Mouse (Mus musculus) B cell, adult 62 days (primary cell): Measurements from ENCODE around the gene Rom1. TPM values are rescaled to one million over a fixed set of nuclear protein-coding genes. Genes with fewer than 3 reads are reported as not detected.

Experiments used
- total RNA-seq: library from RNA; stranded (reverse); gene quantifications from 4 replicates; pipeline ENCODE4 v1.2.4, GENCODE M21; 2023

The Rom1 gene
- total RNA-seq, result 4.1 to 5.4 TPM (median 5.0 TPM) in 4 replicates

DNA sequence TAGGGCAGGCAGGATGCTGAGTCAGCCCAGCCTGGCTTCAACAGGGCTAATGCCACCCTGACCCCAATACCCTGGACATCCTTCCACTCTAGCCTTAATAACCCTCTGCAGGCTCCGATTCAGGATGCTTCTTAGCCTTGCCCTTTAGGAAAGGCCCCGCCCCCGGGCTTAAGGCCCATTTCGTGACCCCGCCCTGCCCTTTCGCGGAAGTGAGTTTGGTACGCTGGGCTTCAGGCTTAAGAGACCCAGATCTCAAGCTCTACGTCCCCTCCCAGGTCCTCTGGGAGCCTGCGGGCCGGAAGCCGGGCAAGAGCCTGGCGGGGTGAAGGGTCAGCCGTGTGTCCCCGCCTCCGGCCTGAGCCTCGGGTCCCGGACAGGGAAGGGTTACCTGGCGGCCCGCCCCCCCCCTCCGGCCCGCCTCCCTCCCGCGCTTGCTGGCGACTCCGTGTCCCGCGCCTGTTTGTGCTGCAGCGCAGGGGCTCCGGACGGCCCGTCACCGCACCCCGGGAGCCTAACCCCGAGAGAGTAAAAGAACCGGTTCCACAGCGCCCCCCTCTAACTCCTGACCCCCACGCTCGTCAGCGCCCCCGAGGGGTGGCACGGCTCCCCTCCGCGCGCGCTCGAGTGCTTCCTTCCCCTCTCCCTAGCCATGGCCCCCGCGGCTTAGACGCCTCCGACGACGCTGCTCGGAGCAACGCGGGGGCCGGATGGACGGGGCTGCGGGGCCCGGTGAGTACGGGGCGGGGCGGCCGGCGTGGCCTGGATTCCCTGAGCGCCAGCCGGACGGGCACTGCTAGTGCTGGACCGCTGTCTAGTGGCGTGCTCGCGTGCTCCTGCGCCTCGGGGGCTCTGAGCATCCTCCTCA lies at the start of gene Rom1, which contains the start of gene Eml3:
TSS of gene Rom1 (minus strand) at position 133 of the 865 bp plus-strand sequence.
TSS of gene Eml3 (plus strand) at position 329 of the 865 bp plus-strand sequence.

GRCm38 (mm10) chr19:8966590-8967372 lies 37.6 kb upstream of the Rom1 start, which contains the start of gene Eef1g:
Gene Eef1g, plus strand, starts transcription at chr19:8967041.

GRCm38 (mm10) chr19:8953135-8954039 lies 24.2 kb upstream of the Rom1 start, which contains the start of gene Tut1:
Gene Tut1, plus strand, starts transcription at chr19:8953847.

DNA sequence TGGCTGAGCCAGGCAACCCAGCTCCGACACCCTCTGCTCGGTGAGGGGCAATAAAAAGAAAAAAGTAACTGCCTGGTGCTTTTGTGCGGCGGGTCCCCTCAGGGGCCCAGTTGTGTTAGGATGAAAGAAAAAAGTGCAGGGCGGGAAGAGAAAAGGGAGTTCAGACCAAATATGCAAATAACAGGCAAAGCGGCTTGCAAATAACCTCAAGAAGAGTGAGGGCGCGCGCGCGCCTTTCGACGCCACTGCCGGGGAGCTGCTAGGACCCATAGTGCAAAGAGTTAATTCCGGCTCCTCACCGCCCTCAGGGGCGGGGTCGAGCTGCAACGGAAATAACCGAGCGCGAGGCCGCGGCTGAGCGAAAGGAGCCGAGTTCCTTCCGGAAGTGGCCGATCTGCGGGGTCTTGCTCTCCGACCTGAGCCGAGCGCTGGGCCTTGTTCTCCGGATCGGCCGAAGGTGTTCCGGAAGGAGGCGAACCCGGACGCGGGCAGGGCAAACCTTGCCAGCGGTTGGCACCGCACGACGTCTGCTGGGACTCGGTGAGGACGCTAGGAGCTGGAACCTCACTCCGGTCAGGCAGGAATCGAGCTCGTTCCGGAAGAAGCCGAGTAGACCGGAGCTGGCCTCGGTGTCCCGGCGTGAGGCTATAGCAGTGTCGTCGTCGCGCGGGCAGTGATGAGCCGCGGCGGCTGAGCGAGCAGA lies 12.5 kb upstream of the Rom1 start, which contains the start of gene Mta2:
TSS of gene Mta2 (plus strand) at position 361 of the 703 bp plus-strand sequence.

GRCm38 (mm10) chr19:8920073-8920736 lies 9.0 kb downstream of the Rom1 start, which contains the start of gene B3gat3:
Gene B3gat3, plus strand, starts transcription at chr19:8920374.

DNA sequence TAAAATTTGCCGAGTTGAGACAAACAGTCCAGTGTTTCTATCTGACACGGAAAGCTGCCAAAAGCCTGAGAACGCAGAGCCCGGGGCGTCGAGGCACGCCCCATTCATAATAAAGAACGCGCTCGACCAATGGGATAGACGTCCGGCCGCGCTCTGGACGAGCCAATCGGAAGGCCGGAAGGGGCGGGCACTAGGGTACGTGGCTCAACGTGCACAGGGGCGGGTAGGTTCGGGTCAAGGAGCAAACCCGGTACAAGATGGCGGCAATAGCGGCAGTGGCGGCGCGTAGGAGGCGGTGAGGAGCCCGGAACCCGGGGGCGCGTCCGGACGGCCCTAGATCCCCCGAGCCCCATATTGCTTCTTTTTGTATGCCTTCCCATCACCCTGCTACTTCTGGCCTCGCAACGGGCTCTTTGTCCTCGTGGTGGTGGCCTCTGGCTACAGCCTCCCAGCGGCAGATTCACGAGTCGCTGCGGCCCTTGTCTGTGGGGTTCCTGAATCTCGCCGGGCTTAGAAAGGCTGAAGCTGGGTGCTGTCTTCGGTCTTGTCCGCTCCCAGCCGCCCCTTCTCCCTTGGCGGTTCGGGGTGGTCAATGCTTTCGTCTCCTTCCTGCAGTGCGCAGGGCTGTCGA lies 31.2 kb downstream of the Rom1 start, which contains the start of gene Ganab:
TSS of gene Ganab (plus strand) at position 207 of the 631 bp plus-strand sequence.

DNA sequence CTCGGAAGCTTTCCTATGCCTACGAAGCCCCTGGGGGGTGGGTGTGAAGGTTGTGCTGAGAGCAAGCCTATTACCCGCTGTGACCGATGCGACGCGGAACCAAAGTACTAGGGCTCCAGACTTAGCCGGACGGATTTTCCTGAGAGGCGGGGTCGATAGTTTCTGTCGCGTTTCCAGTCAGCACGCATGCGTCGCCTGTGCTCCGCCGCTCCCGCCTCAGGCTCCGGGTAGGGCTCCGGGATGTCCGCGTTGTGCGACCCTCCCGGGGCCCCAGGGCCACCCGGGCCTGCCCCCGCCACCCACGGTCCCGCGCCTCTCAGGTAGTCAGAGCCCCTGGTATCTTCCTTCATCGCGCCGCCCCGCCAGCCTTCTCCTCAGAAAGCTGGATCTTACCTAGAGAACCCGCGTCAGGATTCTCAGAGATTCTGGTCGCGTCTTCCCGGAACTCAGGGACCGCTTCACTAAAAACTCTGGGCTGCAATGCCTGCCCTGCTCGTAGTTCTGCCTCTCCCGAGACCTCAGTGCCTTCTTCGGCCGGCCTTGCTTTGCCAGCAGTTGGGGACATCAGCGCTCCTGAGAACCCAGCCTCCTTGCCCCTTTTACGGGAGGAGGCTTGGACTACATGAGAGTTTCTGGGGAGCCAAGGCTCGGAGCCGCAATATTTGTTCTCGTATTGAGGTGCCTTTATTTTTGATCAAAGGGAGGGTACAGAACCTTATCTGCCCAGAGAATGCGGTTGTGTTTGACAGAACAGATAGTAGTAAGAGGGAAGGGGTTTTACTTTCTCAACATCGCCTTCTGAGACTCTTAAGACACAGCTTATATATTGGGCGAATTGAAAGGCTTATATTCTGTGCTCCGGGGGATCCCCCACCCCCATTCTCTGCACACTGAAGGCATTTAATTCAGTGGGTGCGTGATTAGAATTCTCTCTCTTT lies 36.1 kb downstream of the Rom1 start, which contains the start of gene Ints5:
TSS of gene Ints5 (plus strand) at position 177 of the 938 bp plus-strand sequence.

GRCm38 (mm10) chr19:8888511-8889385 lies 40.4 kb downstream of the Rom1 start, which contains the start of the genes 1810009A15Rik and Gm49416:
Gene 1810009A15Rik, plus strand, starts transcription at chr19:8888853.
Gene Gm49416, plus strand, starts transcription at chr19:8888926.

GRCm38 (mm10) chr19:8883616-8884015 lies 45.5 kb downstream of the Rom1 start, which contains the start of the genes Lbhd1 and Gm49403:
Gene Lbhd1, plus strand, starts transcription at chr19:8883732.
Gene Gm49403, plus strand, starts transcription at chr19:8883930.

GRCm38 (mm10) chr19:8880311-8881033 lies 48.7 kb downstream of the Rom1 start, which contains the start of gene Uqcc3:
Gene Uqcc3, minus strand, starts transcription at chr19:8880923.

Other genes starting within 250 kb of the Rom1 start
- gene Slc3a2, start 206.0 kb downstream of the Rom1 start, total RNA-seq, result 230 to 247 TPM (median 235 TPM) in 4 replicates
- gene Wdr74, start 193.5 kb downstream of the Rom1 start, total RNA-seq, result 62.8 to 83.7 TPM (median 79.5 TPM) in 4 replicates
- gene 1700092M07Rik, start 188.6 kb downstream of the Rom1 start, total RNA-seq, result 3.0 to 7.4 TPM (median 4.7 TPM) in 4 replicates
- gene Stx5a, start 187.9 kb downstream of the Rom1 start, total RNA-seq, result 237 to 245 TPM (median 241 TPM) in 4 replicates
- gene Nxf1, start 172.3 kb downstream of the Rom1 start, total RNA-seq, result 377 to 393 TPM (median 389 TPM) in 4 replicates
- gene Tmem223, start 158.4 kb downstream of the Rom1 start, total RNA-seq, result 26.2 to 31.3 TPM (median 28.9 TPM) in 4 replicates
- gene Tmem179b, start 154.9 kb downstream of the Rom1 start, total RNA-seq, result 63.6 to 73.3 TPM (median 71.5 TPM) in 4 replicates
- gene Taf6l, start 142.9 kb downstream of the Rom1 start, total RNA-seq, result 20.5 to 27.0 TPM (median 24.5 TPM) in 4 replicates
- 58.1 to 65.7 TPM (median 60.7 TPM) in 4 replicates for gene Polr2g, start 130.8 kb downstream of the Rom1 start, total RNA-seq
- gene Zbtb3, start 126.8 kb downstream of the Rom1 start, total RNA-seq, result 1.3 to 2.0 TPM (median 1.6 TPM) in 4 replicates
- 28.9 to 33.7 TPM (median 30.1 TPM) in 4 replicates for gene Ttc9c, start 110.0 kb downstream of the Rom1 start, total RNA-seq
- gene Hnrnpul2, start 109.3 kb downstream of the Rom1 start, total RNA-seq, result 104 to 114 TPM (median 109 TPM) in 4 replicates
- 6.4 to 30.3 TPM (median 16.5 TPM) in 4 replicates for gene AC129217.1, start 99.6 kb downstream of the Rom1 start, total RNA-seq
- gene Bscl2, start 91.9 kb downstream of the Rom1 start, total RNA-seq, result 45.4 to 52.9 TPM (median 48.9 TPM) in 4 replicates
- gene Gng3, start 90.2 kb downstream of the Rom1 start, total RNA-seq, result not detected in 4 replicates
- gene Lrrn4cl, start 78.6 kb downstream of the Rom1 start, total RNA-seq, result 0.32 to 0.75 TPM (median 0.51 TPM) in 4 replicates
- gene Ubxn1, start 57.9 kb downstream of the Rom1 start, total RNA-seq, result 133 to 143 TPM (median 140 TPM) in 4 replicates
- 20.6 to 24.9 TPM (median 22.3 TPM) in 4 replicates for gene Uqcc3, start 48.4 kb downstream of the Rom1 start, total RNA-seq
- gene Lbhd1, start 45.6 kb downstream of the Rom1 start, total RNA-seq, result 5.1 to 16.0 TPM (median 14.2 TPM) in 4 replicates
- not detected in 4 replicates for gene Gm49403, start 45.4 kb downstream of the Rom1 start, total RNA-seq
- 32.7 to 40.6 TPM (median 37.3 TPM) in 4 replicates for gene 1810009A15Rik, start 40.5 kb downstream of the Rom1 start, total RNA-seq
- 4.7 to 5.0 TPM in 2 of 4 replicates, not detected in the others for gene Gm49416, start 40.4 kb downstream of the Rom1 start, total RNA-seq
- gene Ints5, start 36.4 kb downstream of the Rom1 start, total RNA-seq, result 17.6 to 20.4 TPM (median 19.8 TPM) in 4 replicates
- 148 to 156 TPM (median 152 TPM) in 4 replicates for gene Ganab, start 31.3 kb downstream of the Rom1 start, total RNA-seq
- gene B3gat3, start 9.0 kb downstream of the Rom1 start, total RNA-seq, result 62.7 to 65.2 TPM (median 64.4 TPM) in 4 replicates
- 90.1 to 96.3 TPM (median 93.0 TPM) in 4 replicates for gene Eml3, start 196 bp upstream of the Rom1 start, total RNA-seq
- 193 to 211 TPM (median 196 TPM) in 4 replicates for gene Mta2, start 12.5 kb upstream of the Rom1 start, total RNA-seq
- 44.1 to 51.1 TPM (median 47.8 TPM) in 4 replicates for gene Tut1, start 24.5 kb upstream of the Rom1 start, total RNA-seq
- gene Eef1g, start 37.7 kb upstream of the Rom1 start, total RNA-seq, result 481 to 522 TPM (median 501 TPM) in 4 replicates
- 135 to 153 TPM (median 149 TPM) in 4 replicates for gene Ahnak, start 59.9 kb upstream of the Rom1 start, total RNA-seq
- not detected in 4 replicates for gene Scgb1a1, start 158.6 kb upstream of the Rom1 start, total RNA-seq
- 20.9 to 32.7 TPM (median 25.2 TPM) in 4 replicates for gene Asrgl1, start 206.3 kb upstream of the Rom1 start, total RNA-seq